Comparison of ENCODE assay signal across 8 mouse cellular contexts in genomic region chr11:12465229-12465628, GRCm38 (mm10). TPM values are rescaled to one million over a fixed set of nuclear protein-coding genes. Genes with fewer than 3 reads are reported as not detected.
DNase-seq lines count a peak whose midpoint lies in the region; ATAC-seq and TF ChIP-seq lines count a peak whose summit lies in the region.

No protein-coding gene starts in this region.

- TF ChIP-seq POLR2A in small intestine, adult 2 months (IDR thresholded peaks at IDR 0.05; ENCODE audit: low read depth, low read length) = no peak

- H3K36me3 ChIP-seq in forebrain, embryonic 14.5 days (ENCODE audit: control insufficient read depth, insufficient read depth, low read length) = no peaks in the 10 kb centered on the region
- no peaks in the 10 kb centered on the region for H3K36me3 ChIP-seq in limb, embryonic 12.5 days
- no peaks in the 10 kb centered on the region for H3K36me3 ChIP-seq in small intestine, adult 2 months (ENCODE audit: control insufficient read depth, insufficient read depth, low read length)

- peaks cover 20% of the 10 kb centered on the region; the same call in 1 of the 2 replicates for H3K27me3 ChIP-seq in forebrain, embryonic 14.5 days (replicated peaks; ENCODE audit: control insufficient read depth, insufficient read depth, low read length)
- H3K27me3 ChIP-seq in limb, embryonic 12.5 days = peaks cover 41% of the 10 kb centered on the region
- H3K27me3 ChIP-seq in small intestine, adult 2 months (ENCODE audit: control insufficient read depth, insufficient read depth, low read length) = no peaks in the 10 kb centered on the region; the same call in 1 of the 2 replicates

- DNase-seq in left cerebral cortex, adult 2 months (ENCODE audit: extremely low spot score in 1 of 2, low spot score in 2 of 2) = no peak
- no peak for DNase-seq in left cerebral cortex, adult 9 months (ENCODE audit: low spot score in 2 of 2)
- DNase-seq in forebrain, embryonic 14.5 days (ENCODE audit: low spot score) = no peak
- DNase-seq in frontal cortex, adult 2 months (ENCODE audit: extremely low spot score in 1 of 2, low spot score in 1 of 2) = no peak
- no peak for DNase-seq in right cerebral cortex, postnatal 25 days
- no peak for DNase-seq in left cerebral cortex, postnatal 4 days

- no peak for TF ChIP-seq CTCF in left cerebral cortex, adult 2 months (IDR thresholded peaks at IDR 0.05)
- no peak for TF ChIP-seq CTCF in small intestine, adult 2 months (IDR thresholded peaks at IDR 0.05; ENCODE audit: extremely low read depth, insufficient read length, insufficient replicate concordance, low read depth, low read length)

- H3K9ac ChIP-seq in forebrain, embryonic 14.5 days (ENCODE audit: low read length) = peak overlapping the region; percentile 71
- H3K9ac ChIP-seq in limb, embryonic 12.5 days (replicated peaks) = peak overlapping the region; percentile 58

- intact Hi-C loops in left cerebral cortex, adult 2 months (cut with DNase I) = loop anchor here (2.0 kb wide), 1 partner anchor 68 kb away; no protein-coding TSS in a partner anchor
- intact Hi-C loops in left cerebral cortex, postnatal 4 days (cut with DNase I) = no loop called here

- no peak for ATAC-seq in forebrain, embryonic 14.5 days
- no peak for ATAC-seq in limb, embryonic 12.5 days (ENCODE audit: insufficient number of reproducible peaks, insufficient read depth, low FRiP score, low TSS enrichment, low read depth)

- H3K4me1 ChIP-seq in forebrain, embryonic 14.5 days (ENCODE audit: control insufficient read depth, insufficient read depth, low read length) = 0 out of 2 replicates have a peak, but pooled peaks cover 2% of the 10 kb centered on the region
- H3K4me1 ChIP-seq in limb, embryonic 12.5 days (replicated peaks) = 0 out of 2 replicates have a peak, but pooled peaks cover 5% of the 10 kb centered on the region
- H3K4me1 ChIP-seq in small intestine, adult 2 months (ENCODE audit: control insufficient read depth, insufficient read depth, insufficient read length, low read length) = peaks cover 2% of the 10 kb centered on the region; the same call in 1 of the 2 replicates

- peak overlapping the region; percentile 76 for H3K27ac ChIP-seq in left cerebral cortex, adult 2 months
- no peak overlapping the region for H3K27ac ChIP-seq in forebrain, embryonic 14.5 days (ENCODE audit: low read depth, low read length)
- no peak overlapping the region for H3K27ac ChIP-seq in limb, embryonic 12.5 days
- 0 out of 2 replicates have a peak overlapping the region, but pooled peaks have one; percentile 1 for H3K27ac ChIP-seq in small intestine, adult 2 months (ENCODE audit: insufficient read depth, low read depth, low read length)

- WGBS in forebrain, embryonic 14.5 days = 39% methylated on average over 1 of the region's 1 CpGs
- WGBS in limb, embryonic 12.5 days = 23% methylated on average over 1 of the region's 1 CpGs
- 35% methylated on average over 1 of the region's 1 CpGs for WGBS in small intestine, adult 2 months

- no peaks in the 10 kb centered on the region for H3K9me3 ChIP-seq in forebrain, embryonic 14.5 days (replicated peaks; ENCODE audit: control insufficient read depth, low read length)
- no peaks in the 10 kb centered on the region for H3K9me3 ChIP-seq in limb, embryonic 12.5 days

- peak overlapping the region; percentile 91 for H3K4me2 ChIP-seq in forebrain, embryonic 14.5 days (ENCODE audit: low read length)
- peak overlapping the region; percentile 90 for H3K4me2 ChIP-seq in limb, embryonic 12.5 days

- H3K4me3 ChIP-seq in left cerebral cortex, adult 2 months = peak overlapping the region; percentile 55
- H3K4me3 ChIP-seq in forebrain, embryonic 14.5 days (ENCODE audit: low read depth, low read length) = peak overlapping the region; percentile 64
- peak overlapping the region; percentile 71 for H3K4me3 ChIP-seq in limb, embryonic 12.5 days (replicated peaks)
- H3K4me3 ChIP-seq in small intestine, adult 2 months (ENCODE audit: low read depth, low read length) = peak overlapping the region; percentile 86

RNA-seq across cellular contexts. Expression of gene Cobl, which starts 0.5 kb away (rescaled TPM):
- total RNA-seq in left cerebral cortex, adult 2 months (2021) = 100 to 1,000 TPM; 130 to 137 TPM
- polyA plus RNA-seq in forebrain, embryonic 14.5 days (2014; fragmentation: Nextera tagmentation; extraction: Ambion mirVana) = 4.6 and 6.6 TPM in 2 replicates
- polyA plus RNA-seq in limb, embryonic 12.5 days (2016; fragmentation: Nextera tagmentation; extraction: Ambion mirVana) = 3.1 and 6.4 TPM in 2 replicates
- 7.0 and 42.1 TPM in 2 replicates for polyA plus RNA-seq in small intestine, adult 2 months (2012; rRNA removed)
- 33.1 and 36.6 TPM in 2 replicates for polyA plus RNA-seq in frontal cortex, adult 2 months (2012; rRNA removed)
- total RNA-seq in left cerebral cortex, postnatal 4 days (2021) = 10 to 100 TPM; 49.0 to 49.8 TPM

Comparison
In these comparisons a context has a peak if more than half of its experiments do, and no peak if none do; other contexts are left out.
1. H3K27ac ChIP-seq: peak in left cerebral cortex, adult 2 months (single experiment) and small intestine, adult 2 months (single experiment); none in forebrain, embryonic 14.5 days (single experiment) and limb, embryonic 12.5 days (single experiment).
2. Peak in every context shown above with its lines, with median percentiles within 50 percentile points of each other: H3K4me3 ChIP-seq.